Mouse (Mus musculus): ENCODE data around the gene Spz1. TPM values are rescaled to one million over a fixed set of nuclear protein-coding genes. Genes with fewer than 3 reads are reported as not detected.

The Spz1 gene
- polyA plus RNA-seq, 2 experiments = not detected

DNA sequence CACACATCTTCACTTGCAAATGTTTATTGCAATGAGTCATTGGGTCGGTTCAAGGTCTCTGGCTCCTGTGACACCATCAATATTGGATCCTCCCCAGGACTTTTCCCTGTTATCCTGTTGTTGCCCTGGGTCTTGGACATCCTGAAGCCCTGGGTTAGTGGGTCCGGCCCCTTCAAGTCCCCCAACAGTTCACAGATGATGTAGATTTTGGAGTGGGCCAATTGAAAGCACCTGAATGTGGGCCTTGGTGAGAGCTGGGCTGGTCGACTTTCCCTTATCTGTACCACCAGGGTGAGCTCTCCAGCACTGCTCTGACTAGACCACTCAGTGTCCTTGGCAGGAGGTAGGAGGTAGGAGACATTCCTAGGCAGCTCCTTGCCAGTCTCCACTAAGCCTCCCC is 19.5 kb upstream of the Spz1 start:
- peak overlapping the region; percentile 44 for H3K9ac ChIP-seq (replicated peaks)
- WGBS (ENCODE audit: insufficient replicate concordance) = 38% methylated on average over 3 of the region's 3 CpGs
- no peak for TF ChIP-seq EP300 (IDR thresholded peaks at IDR 0.05; ENCODE audit: low read depth)
- peak; percentile 79 for TF ChIP-seq CTCF (IDR thresholded peaks at IDR 0.05; ENCODE audit: low read depth)
- H3K4me2 ChIP-seq (ENCODE audit: low read depth) = peak overlapping the region; percentile 76
- H3K4me3 ChIP-seq (ENCODE audit: insufficient read depth in 1 of 2, low read depth in 2 of 2, low read length in 2 of 2) = peak overlapping the region in 1 of 2 experiments; percentile 42; a peak in 2 of 4 replicates
- DNase-seq (ENCODE audit: low read depth in 3 of 3, low spot score in 3 of 3) (peak in 2 of 3 experiments; percentile 48 to 55), ATAC-seq (ENCODE audit: insufficient read depth) (peak; percentile 57)
- H3K27ac ChIP-seq = peak overlapping the region; percentile 55
- no peaks in the 10 kb centered on the region for H3K9me3 ChIP-seq (ENCODE audit: control insufficient read depth, low read length)
- H3K4me1 ChIP-seq (replicated peaks; ENCODE audit: control insufficient read depth in 2 of 2, insufficient read depth in 2 of 2, low read length in 1 of 2) = peaks cover 55 to 72% of the 10 kb centered on the region in 2 experiments
- no peaks in the 10 kb centered on the region for H3K27me3 ChIP-seq (ENCODE audit: control insufficient read depth, insufficient read depth, low read length)
- H3K36me3 ChIP-seq (replicated peaks; ENCODE audit: control insufficient read depth, insufficient read depth, low read depth) = no peaks in the 10 kb centered on the region

DNA sequence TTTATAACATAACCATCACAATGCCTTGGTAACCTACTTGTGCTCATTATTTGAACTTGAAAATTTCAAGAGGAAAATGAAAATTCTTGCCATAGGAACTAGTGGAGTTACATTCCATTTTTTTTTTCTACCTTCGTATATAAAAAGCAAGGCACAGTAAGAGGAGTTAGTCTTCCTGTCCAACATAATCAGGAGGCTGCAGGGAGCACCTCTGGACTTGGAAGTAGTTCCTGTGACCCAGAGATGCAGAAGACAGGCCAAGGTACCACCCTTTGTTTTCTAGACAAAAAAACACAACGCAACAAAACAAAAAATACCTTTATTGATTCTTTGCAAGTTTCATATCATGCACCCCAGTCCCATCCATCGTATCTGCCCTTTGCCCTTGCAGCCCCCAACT is 18.9 kb upstream of the Spz1 start:
- 58% methylated on average over 3 of the region's 3 CpGs for WGBS (ENCODE audit: insufficient replicate concordance)
- Histone ChIP-seq H3K27ac (peak overlapping the region; percentile 55), H3K36me3 (replicated peaks; ENCODE audit: control insufficient read depth, insufficient read depth, low read depth) (no peaks in the 10 kb centered on the region), H3K4me3 (ENCODE audit: insufficient read depth in 1 of 2, low read depth in 2 of 2, low read length in 2 of 2) (no peak overlapping the region), H3K4me1 (replicated peaks; ENCODE audit: control insufficient read depth in 2 of 2, insufficient read depth in 2 of 2, low read length in 1 of 2) (peaks cover 55 to 75% of the 10 kb centered on the region in 2 experiments), H3K4me2 (ENCODE audit: low read depth) (peak overlapping the region; percentile 76), H3K27me3 (ENCODE audit: control insufficient read depth, insufficient read depth, low read length) (no peaks in the 10 kb centered on the region), H3K9me3 (ENCODE audit: control insufficient read depth, low read length) (no peaks in the 10 kb centered on the region), H3K9ac (replicated peaks) (no peak overlapping the region)
- TF ChIP-seq CTCF (IDR thresholded peaks at IDR 0.05; ENCODE audit: low read depth) (no peak), EP300 (IDR thresholded peaks at IDR 0.05; ENCODE audit: low read depth) (no peak)
- ATAC-seq (ENCODE audit: insufficient read depth) (no peak), DNase-seq (ENCODE audit: low read depth in 3 of 3, low spot score in 3 of 3) (no peak)

DNA sequence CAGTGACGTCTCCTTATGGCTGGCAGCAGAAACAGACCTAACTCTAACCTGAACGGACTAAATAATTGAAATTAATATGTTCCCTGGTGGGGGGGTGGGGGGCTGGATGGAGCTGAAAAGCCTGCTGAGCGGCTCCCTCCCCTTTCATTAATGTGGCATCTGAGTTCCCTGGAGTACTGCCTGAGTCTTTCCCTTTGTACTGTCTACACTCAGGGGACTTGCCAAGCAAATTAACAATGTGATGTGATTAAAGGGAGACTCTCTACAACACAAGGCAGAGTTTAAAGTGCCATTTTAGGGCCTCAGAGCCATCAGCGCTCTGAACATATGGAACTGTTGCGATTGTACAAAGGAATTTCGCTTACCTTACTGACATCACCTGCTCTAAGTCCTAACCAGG is 18.5 kb upstream of the Spz1 start:
- peak overlapping the region; percentile 27; the same call in 1 of the 2 replicates for H3K9ac ChIP-seq (replicated peaks)
- H3K36me3 ChIP-seq (replicated peaks; ENCODE audit: control insufficient read depth, insufficient read depth, low read depth) = no peaks in the 10 kb centered on the region
- H3K4me3 ChIP-seq (ENCODE audit: insufficient read depth in 1 of 2, low read depth in 2 of 2, low read length in 2 of 2) = no peak overlapping the region
- H3K4me1 ChIP-seq (replicated peaks; ENCODE audit: control insufficient read depth in 2 of 2, insufficient read depth in 2 of 2, low read length in 1 of 2) = peaks cover 55 to 75% of the 10 kb centered on the region in 2 experiments
- no peak for DNase-seq (ENCODE audit: low read depth in 3 of 3, low spot score in 3 of 3)
- H3K4me2 ChIP-seq (ENCODE audit: low read depth) = peak overlapping the region; percentile 76
- peak overlapping the region; percentile 95 for H3K27ac ChIP-seq
- WGBS (ENCODE audit: insufficient replicate concordance) = 67% methylated on average over 6 of the region's 6 CpGs
- no peak for ATAC-seq (ENCODE audit: insufficient read depth)
- no peaks in the 10 kb centered on the region for H3K27me3 ChIP-seq (ENCODE audit: control insufficient read depth, insufficient read depth, low read length)
- H3K9me3 ChIP-seq (ENCODE audit: control insufficient read depth, low read length) = no peaks in the 10 kb centered on the region
- TF ChIP-seq EP300 (IDR thresholded peaks at IDR 0.05; ENCODE audit: low read depth) (no peak), CTCF (IDR thresholded peaks at IDR 0.05; ENCODE audit: low read depth) (no peak)

DNA sequence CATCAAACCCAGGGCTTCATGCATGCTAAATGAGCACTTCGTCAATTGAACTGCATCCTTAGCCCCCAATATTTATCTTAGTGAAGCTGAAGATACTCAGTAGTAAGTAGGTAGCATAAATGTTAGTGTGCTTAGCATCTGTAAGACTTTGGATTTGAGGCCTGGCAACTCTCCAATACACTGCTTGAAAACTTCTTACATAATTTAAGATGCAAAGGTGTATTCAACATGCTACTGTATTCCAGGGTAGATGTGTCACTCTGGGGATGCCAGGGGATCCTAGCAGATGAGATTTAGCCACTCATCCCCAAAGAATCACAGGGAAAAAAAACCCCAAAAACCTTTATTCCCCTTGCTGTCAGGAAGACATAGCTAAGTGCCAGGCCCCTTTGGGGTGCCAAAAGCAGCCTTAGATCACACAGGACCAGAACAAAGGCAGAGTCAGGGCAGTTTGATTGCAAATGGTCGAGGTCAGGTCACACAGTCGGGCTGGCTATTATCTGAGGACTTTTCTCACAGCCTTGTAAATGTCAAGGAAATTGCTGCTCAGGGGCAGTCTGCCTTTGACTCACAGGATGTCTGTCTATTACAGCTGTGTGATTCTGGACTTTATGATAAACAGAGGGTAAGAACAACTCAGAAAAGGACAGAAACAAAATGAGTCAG is 17.9 kb upstream of the Spz1 start:
- peak overlapping the region; percentile 76 for H3K4me2 ChIP-seq (ENCODE audit: low read depth)
- peak overlapping the region; percentile 23 for H3K9ac ChIP-seq (replicated peaks)
- TF ChIP-seq CTCF (IDR thresholded peaks at IDR 0.05; ENCODE audit: low read depth) = no peak
- TF ChIP-seq EP300 (IDR thresholded peaks at IDR 0.05; ENCODE audit: low read depth) = no peak
- no peak for ATAC-seq (ENCODE audit: insufficient read depth)
- no peak for DNase-seq (ENCODE audit: low read depth in 3 of 3, low spot score in 3 of 3)
- H3K27me3 ChIP-seq (ENCODE audit: control insufficient read depth, insufficient read depth, low read length) = no peaks in the 10 kb centered on the region
- H3K4me3 ChIP-seq (ENCODE audit: insufficient read depth in 1 of 2, low read depth in 2 of 2, low read length in 2 of 2) = no peak overlapping the region
- peaks cover 60 to 81% of the 10 kb centered on the region in 2 experiments for H3K4me1 ChIP-seq (replicated peaks; ENCODE audit: control insufficient read depth in 2 of 2, insufficient read depth in 2 of 2, low read length in 1 of 2)
- no peaks in the 10 kb centered on the region for H3K36me3 ChIP-seq (replicated peaks; ENCODE audit: control insufficient read depth, insufficient read depth, low read depth)
- no peaks in the 10 kb centered on the region for H3K9me3 ChIP-seq (ENCODE audit: control insufficient read depth, low read length)
- 19% methylated on average over 3 of the region's 3 CpGs for WGBS (ENCODE audit: insufficient replicate concordance)
- peak overlapping the region; percentile 95 for H3K27ac ChIP-seq

DNA sequence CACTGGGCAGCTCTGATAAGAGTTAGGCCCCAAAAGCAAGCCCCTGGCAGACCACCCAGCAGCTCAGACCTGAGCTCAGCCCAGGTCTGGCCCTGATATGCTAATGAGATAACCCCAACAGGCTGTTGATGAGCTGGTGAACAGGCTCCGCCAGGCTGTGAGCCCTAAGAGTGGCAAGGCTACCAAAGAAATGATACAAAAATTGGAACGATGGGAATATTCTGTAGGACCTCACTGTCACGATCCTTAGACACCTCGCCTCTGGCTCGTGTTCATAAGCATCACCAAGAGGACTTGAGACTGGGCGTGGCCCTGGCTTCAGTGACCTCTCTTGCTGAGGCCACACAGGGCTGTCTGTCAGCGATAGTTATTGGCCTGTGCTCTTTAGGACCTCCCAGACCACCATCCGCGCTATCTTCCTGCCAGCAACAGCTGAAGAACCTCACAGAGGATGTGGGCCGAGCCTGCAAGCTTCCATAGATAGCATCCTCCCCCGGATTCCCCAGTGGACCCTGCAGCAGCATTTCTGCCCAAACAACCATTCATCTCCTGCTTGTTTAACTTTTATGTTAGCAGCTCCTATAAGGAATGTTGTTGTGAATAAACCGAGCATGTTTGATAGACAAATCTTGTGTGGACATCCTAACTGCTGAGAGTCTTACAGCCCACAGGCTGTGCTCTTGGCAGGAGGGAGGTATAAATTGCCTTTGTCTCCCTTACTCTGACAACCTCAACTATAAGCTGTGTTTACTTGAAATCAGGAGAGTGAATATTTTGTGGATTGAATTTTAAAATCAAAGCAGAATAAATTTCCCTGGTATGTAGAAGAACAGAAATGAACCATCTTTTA is 17.0 kb upstream of the Spz1 start:
- Histone ChIP-seq H3K36me3 (replicated peaks; ENCODE audit: control insufficient read depth, insufficient read depth, low read depth) (no peaks in the 10 kb centered on the region), H3K4me2 (ENCODE audit: low read depth) (peak overlapping the region; percentile 76), H3K27me3 (ENCODE audit: control insufficient read depth, insufficient read depth, low read length) (no peaks in the 10 kb centered on the region), H3K9ac (replicated peaks) (peak overlapping the region; percentile 59), H3K9me3 (ENCODE audit: control insufficient read depth, low read length) (no peaks in the 10 kb centered on the region), H3K4me1 (replicated peaks; ENCODE audit: control insufficient read depth in 2 of 2, insufficient read depth in 2 of 2, low read length in 1 of 2) (peaks cover 61 to 82% of the 10 kb centered on the region in 2 experiments), H3K4me3 (ENCODE audit: insufficient read depth in 1 of 2, low read depth in 2 of 2, low read length in 2 of 2) (peak overlapping the region; percentile 25 to 37; a peak in 3 of 4 replicates), H3K27ac (peak overlapping the region; percentile 95)
- 5% methylated on average over 12 of the region's 12 CpGs for WGBS (ENCODE audit: insufficient replicate concordance)
- peak; percentile 85 to 90 (median 89) for DNase-seq (ENCODE audit: low read depth in 3 of 3, low spot score in 3 of 3)
- peak; percentile 96 for ATAC-seq (ENCODE audit: insufficient read depth)
- TF ChIP-seq CTCF (IDR thresholded peaks at IDR 0.05; ENCODE audit: low read depth) (no peak), EP300 (IDR thresholded peaks at IDR 0.05; ENCODE audit: low read depth) (peak; percentile 84)

Measured in liver, embryonic 14.5 days (tissue).